Comparison of ENCODE assay signal across 25 mouse cellular contexts in genomic region chr1:133219106-133219505, GRCm38 (mm10).
"Had no signal": no experiment of that assay in that cellular context is flagged by ENCODE, and none has a peak within 500 bp of the region (broad histone marks: within the 10 kb centered on the region; RNA-seq: fewer than 3 reads in every experiment).

No protein-coding gene starts in this region.

- H3K36me3 ChIP-seq: heart, embryonic 10.5 days; heart, embryonic 12.5 days; hindbrain, embryonic 13.5 days; hindbrain, embryonic 15.5 days; intestine, embryonic 15.5 days; limb, embryonic 13.5 days; limb, embryonic 15.5 days; liver, embryonic 12.5 days had no signal

- H3K27ac ChIP-seq: gastrocnemius, adult 2 months; heart, embryonic 10.5 days; hindbrain, embryonic 13.5 days; hindbrain, embryonic 15.5 days; intestine, embryonic 15.5 days; kidney, postnatal 0 days; limb, embryonic 13.5 days; limb, embryonic 15.5 days; liver, embryonic 12.5 days; liver, embryonic 14.5 days had no signal

- DNase-seq: gastrocnemius, postnatal 10 days; gastrocnemius, postnatal 25 days; heart, adult 18-20 months; heart, postnatal 10 days; heart, postnatal 4 days; kidney, adult 18-20 months; kidney, adult 8-10 months; kidney, postnatal 14 days; kidney, postnatal 36 days; layer of hippocampus, adult 9-11 months; layer of hippocampus, postnatal 36 days; left cerebral cortex, postnatal 4 days had no signal

- H3K4me1 ChIP-seq: liver, embryonic 12.5 days had no signal

- ATAC-seq: inflammation-experienced regulatory T-cells, adult 6 months; intestine, embryonic 15.5 days; intestine, postnatal 0 days; liver, embryonic 12.5 days had no signal

- H3K4me2 ChIP-seq: heart, embryonic 12.5 days; hindbrain, embryonic 13.5 days; hindbrain, embryonic 15.5 days; intestine, embryonic 15.5 days; limb, embryonic 13.5 days; limb, embryonic 15.5 days; liver, embryonic 12.5 days had no signal

- H3K9ac ChIP-seq: heart, embryonic 12.5 days; hindbrain, embryonic 13.5 days; hindbrain, embryonic 15.5 days; intestine, embryonic 15.5 days; limb, embryonic 13.5 days; limb, embryonic 15.5 days; liver, embryonic 12.5 days; liver, embryonic 14.5 days had no signal

- H3K9me3 ChIP-seq: heart, embryonic 10.5 days; heart, embryonic 12.5 days; hindbrain, embryonic 13.5 days; hindbrain, embryonic 15.5 days; intestine, embryonic 15.5 days; limb, embryonic 13.5 days; limb, embryonic 15.5 days; liver, embryonic 12.5 days had no signal

- H3K4me3 ChIP-seq: gastrocnemius, adult 2 months; heart, embryonic 10.5 days; heart, embryonic 12.5 days; hindbrain, embryonic 13.5 days; hindbrain, embryonic 15.5 days; intestine, embryonic 15.5 days; limb, embryonic 13.5 days; limb, embryonic 15.5 days; liver, embryonic 12.5 days had no signal

- H3K27me3 ChIP-seq: heart, embryonic 12.5 days; hindbrain, embryonic 13.5 days; hindbrain, embryonic 15.5 days; intestine, embryonic 15.5 days; limb, embryonic 15.5 days had no signal
